Mouse (Mus musculus): ENCODE measurements around the gene Rbfox1.
A peak's percentile ranks its signal among the peaks of the same experiment; 100 is the strongest.

The Rbfox1 gene

GRCm38 (mm10) chr16:6380924-6381323 lies 495.8 kb downstream of the Rbfox1 start:
- peak; percentile 52 for DNase-seq

DNA sequence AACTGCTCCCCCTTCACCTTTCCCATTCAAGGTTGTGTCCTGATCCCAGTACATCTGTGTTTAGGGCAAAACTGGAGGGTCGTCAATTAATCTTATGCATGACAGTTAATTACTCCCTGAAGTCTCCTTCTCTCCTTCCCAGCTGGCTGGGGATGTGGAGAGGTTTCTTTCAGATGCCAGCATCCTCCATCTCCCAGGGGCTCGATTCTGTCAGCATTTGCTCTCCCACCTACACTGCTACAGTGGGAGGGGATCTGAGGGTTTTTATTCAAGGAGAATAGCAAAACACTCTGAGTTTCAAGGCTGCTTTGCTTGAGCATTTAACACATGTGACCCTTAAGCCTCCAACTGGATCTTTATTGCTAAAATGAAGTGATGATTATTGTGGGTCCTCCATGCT lies 496.4 kb downstream of the Rbfox1 start:
- DNase-seq, result peak; percentile 61

- peak; percentile 19 for DNase-seq
Observed at GRCm38 (mm10) chr16:6382712-6383111, 497.6 kb downstream of the Rbfox1 start.

DNA sequence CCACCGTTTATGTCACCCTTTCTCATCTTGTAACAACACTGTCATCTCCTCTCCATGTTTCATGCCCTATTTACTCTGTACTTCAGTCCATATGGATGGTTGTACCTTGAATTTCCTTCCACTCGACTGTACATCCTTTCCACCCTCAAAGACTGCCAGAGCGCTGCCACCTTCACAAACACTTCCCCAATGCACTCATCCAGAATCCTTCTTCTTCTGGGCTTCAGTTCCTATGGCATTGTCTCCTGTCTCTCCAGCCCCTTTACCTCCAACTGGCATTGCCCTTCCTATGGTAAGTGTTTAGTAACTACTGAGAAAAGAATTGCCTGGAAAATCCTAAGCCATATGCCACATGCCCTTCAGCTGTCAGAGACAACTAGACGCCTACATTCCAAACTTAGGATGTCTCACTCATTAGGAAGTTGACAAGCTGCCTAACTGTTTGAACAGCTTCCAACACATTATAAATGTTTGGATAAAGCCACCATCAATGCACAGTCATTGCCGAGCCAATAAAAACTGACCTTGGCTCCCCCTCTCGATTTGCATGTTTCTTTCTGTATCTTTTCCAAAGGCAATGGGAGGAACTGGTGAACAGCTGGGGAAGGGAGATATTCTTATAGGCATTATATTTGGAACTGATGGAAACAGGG lies 505.2 kb downstream of the Rbfox1 start:
- peak; percentile 45 for DNase-seq

GRCm38 (mm10) chr16:6396676-6397409 lies 511.7 kb downstream of the Rbfox1 start:
- DNase-seq, result peak; percentile 77

DNA sequence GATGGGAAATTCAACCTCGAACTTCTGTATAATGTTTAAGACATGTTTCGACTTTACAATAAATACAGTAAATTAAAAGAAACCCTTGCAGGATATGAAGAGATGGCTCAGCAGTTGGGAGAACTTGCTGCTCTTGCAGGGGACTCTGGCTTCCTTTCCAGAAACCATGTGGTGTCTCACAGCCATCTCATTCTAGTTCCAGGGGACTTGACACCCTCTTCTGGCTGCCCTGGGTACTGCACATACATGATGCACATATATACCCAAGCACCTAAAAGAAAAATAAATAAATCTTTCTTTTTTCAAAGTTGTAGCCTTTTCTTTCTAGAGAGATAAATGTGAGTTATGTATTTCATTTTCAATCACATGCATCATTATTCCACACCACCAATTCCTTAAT lies 512.5 kb downstream of the Rbfox1 start:
- DNase-seq, result peak; percentile 37

GRCm38 (mm10) chr16:6402816-6403215 lies 517.7 kb downstream of the Rbfox1 start:
- no peak for DNase-seq

GRCm38 (mm10) chr16:6414846-6415245 lies 529.7 kb downstream of the Rbfox1 start:
- DNase-seq, result peak; percentile 50

DNA sequence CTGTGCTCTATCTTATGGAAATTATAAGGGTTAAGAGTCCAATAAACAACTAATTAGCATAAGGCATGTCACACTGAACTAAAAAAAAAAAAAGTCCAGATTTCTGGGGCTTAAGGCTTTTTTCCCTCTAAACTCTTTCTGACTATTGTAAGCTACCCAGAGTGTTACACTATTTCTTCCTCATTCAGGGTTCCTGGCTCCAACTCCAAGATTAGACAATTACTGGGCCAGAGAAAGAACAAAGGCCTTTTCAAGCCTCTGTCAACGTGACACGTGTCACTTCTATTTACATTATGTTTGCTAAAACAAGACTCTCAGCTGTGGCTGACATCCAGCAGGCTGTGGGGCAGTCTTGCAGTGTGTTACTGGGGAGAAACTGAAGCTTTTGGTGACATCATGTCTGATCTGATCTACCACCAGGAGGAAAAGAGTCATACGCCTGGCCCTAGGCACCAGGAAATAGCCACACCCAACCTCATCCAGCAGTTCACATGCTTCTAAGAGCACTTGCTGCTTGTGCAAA lies 536.5 kb downstream of the Rbfox1 start:
- peak; percentile 23 for DNase-seq

DNA sequence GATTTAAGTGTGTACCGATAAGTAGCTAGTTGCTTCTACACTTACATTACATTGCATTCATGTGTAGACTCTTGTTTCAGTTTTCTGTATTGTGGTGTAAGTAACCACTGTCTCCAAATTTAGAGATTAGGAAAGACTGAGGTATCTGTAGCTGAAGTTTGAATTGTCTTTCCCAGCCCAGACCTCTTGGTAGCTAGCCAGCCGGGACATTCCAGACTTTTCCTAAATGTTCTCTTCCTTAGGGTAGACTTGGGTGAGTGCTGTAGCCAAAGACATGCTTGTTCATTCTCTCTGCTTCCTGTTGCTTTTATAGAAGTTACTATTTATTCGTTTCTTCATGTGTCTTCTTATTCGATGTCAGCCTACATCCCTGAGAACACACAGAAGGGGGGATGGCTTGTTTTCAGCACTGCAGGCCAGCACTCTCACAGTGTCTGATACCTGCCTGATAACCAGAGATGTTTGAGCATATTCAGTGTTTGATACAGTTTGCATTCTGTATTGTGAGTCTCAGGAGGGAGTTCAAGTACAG lies 538.8 kb downstream of the Rbfox1 start:
- DNase-seq, result peak; percentile 21

DNA sequence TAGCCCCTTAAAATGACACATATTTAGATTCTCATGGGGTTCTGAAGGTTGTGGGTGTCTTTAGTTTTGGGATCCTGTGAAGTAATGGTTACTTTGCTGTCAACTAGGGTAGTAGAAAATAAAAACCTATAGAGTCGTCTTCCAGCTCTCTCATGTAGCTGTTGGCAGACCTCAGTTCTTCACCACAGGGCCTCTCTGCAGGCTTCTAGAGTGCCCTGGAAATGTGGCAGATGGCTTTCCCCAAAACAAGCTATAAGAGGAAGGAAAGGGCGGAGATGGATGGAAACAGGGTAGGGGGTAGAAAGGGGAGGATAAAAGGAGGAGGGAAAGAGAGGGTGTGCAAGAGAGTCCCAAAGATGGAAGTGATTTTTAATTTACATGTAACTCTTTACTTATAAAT lies 539.6 kb downstream of the Rbfox1 start:
- DNase-seq, result no peak

- peak; percentile 30 for DNase-seq
Observed at GRCm38 (mm10) chr16:6427292-6428281, 542.4 kb downstream of the Rbfox1 start.

- peak; percentile 55 for DNase-seq
Observed at GRCm38 (mm10) chr16:6430981-6431380, 545.8 kb downstream of the Rbfox1 start.

- DNase-seq, result peak; percentile 35
Observed at GRCm38 (mm10) chr16:6436445-6436844, 551.3 kb downstream of the Rbfox1 start.

DNA sequence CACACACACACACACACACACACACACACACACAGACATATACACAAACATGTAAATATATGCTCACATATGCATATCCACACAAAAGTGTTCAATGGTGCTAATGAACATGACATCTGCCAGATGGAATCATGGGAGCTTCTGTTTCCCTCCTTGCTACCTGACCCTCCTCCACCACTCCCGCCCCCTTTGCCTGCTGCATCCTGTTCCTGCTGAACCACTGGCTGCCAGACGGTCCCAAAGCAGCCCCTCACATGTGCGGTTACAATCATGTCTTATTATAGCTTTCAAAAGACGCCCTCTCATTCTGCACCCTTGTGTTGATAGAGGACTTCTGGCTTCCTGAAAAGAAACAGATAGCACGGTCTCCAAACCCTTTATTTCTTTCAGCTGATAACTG lies 563.1 kb downstream of the Rbfox1 start:
- peak; percentile 61 for DNase-seq

GRCm38 (mm10) chr16:6455349-6455748 lies 570.2 kb downstream of the Rbfox1 start:
- peak; percentile 66 for DNase-seq

GRCm38 (mm10) chr16:6479094-6479590 lies 594.0 kb downstream of the Rbfox1 start:
- DNase-seq, result peak; percentile 23

DNA sequence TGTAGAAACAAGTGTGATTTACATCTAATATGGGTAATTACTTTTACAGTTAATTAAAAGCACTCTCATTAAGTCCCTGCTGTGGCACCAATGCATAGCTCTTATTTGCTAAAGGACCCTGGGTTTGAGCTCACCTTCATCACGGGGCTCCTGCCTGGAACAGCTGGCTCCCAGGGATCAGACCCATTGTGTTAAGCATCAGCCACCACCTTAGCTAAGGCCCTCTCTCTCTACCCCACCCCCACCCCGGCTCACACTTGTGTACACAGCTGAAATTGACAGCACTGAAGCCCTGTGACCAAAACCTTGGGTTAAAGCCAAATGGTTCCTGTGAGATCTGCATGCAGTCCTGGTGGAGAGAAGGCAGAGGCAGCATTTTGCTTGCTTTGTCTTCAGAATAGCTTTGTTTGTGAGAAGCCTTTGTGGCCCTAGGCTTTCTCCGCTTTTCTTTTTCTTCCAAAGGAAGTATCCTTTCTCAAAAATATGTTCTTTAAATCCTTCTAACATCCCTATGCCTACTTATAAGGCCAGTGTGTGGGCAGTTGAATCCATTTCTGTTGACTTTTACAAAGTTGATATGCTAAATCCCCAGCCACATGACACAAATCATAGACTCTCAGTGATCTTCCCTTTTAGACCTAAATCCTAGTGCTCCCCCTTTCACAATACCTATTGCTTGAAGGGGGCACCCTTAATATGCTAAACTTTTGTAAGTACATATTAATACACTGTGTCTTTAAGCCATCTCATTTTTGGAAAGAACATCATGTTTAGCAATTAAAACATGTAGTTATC lies 594.7 kb downstream of the Rbfox1 start:
- DNase-seq, result peak; percentile 74

DNA sequence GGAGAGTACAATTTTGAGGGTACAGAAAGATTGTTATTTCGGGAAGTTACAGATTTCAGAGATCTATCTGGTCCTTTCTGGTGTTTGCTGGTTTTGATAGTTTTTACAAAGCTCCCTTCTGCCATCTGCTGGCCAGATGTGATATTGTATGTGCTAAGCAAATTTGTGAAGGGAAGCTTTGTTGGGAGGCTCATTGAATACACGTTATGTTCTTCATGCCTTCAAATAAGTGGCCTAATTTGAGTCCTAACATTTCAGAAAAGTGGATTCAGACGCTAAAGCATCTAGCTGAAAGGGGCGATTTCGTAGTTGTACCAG lies 595.2 kb downstream of the Rbfox1 start:
- peak; percentile 36 for DNase-seq

- peak; percentile 75 for DNase-seq
Observed at GRCm38 (mm10) chr16:6483628-6484027, 598.5 kb downstream of the Rbfox1 start.

GRCm38 (mm10) chr16:6485631-6486030 lies 600.5 kb downstream of the Rbfox1 start:
- peak; percentile 45 for DNase-seq

GRCm38 (mm10) chr16:6502219-6502618 lies 617.1 kb downstream of the Rbfox1 start:
- DNase-seq, result peak; percentile 41
